Mouse (Mus musculus) midbrain, embryonic 16.5 days (tissue): ENCODE results near the gene Olfr1375. TPM values are rescaled to one million over a fixed set of nuclear protein-coding genes. Genes with fewer than 3 reads are reported as not detected.

Source experiments
- ATAC-seq: fragments of 200-750 bp; cut with Nextera tagmentation; 2 replicates; pipeline ENCODE4 v1.8.0; 2017; ENCODE audit warnings: moderate TSS enrichment
- H3K27ac ChIP-seq: fragments of 300-500 bp; sonication (generic); 2 replicates; pipeline ENCODE4 v1.5.1; 2014; ENCODE audit warnings: mild to moderate bottlenecking, low read length, mixed read lengths
- H3K27me3 ChIP-seq: fragments of 300-500 bp; sonication (generic); 2 replicates; pipeline ENCODE4 v1.6.1; 2014; ENCODE audit warnings: low read depth, low read length, mixed read lengths; ENCODE audit not compliant: control insufficient read depth, insufficient read depth
- H3K36me3 ChIP-seq: fragments of 300-500 bp; sonication (generic); 2 replicates; pipeline ENCODE4 v1.6.1; 2014; ENCODE audit warnings: mild to moderate bottlenecking, low read length, moderate library complexity, mixed read lengths; ENCODE audit not compliant: control insufficient read depth, insufficient read depth
- H3K4me1 ChIP-seq: fragments of 300-500 bp; sonication (generic); 2 replicates; pipeline ENCODE4 v1.6.1; 2014; ENCODE audit warnings: mild to moderate bottlenecking, low read length, mixed read lengths; ENCODE audit not compliant: control insufficient read depth, insufficient read depth
- H3K4me2 ChIP-seq: fragments of 300-500 bp; sonication (generic); 2 replicates; pipeline ENCODE4 v1.6.1; 2014; ENCODE audit warnings: mild to moderate bottlenecking, low read length, mixed read lengths
- H3K4me3 ChIP-seq: fragments of 300-500 bp; sonication (generic); 2 replicates; pipeline ENCODE4 v1.5.1; 2014; ENCODE audit warnings: low read depth, mild to moderate bottlenecking, low read length, moderate library complexity, mixed read lengths
- H3K9ac ChIP-seq: fragments of 300-500 bp; sonication (generic); 2 replicates; pipeline ENCODE4 v1.6.1; 2014; ENCODE audit warnings: low read depth, low read length, mixed read lengths
- H3K9me3 ChIP-seq: fragments of 300-500 bp; sonication (generic); replicated peaks from 2 replicates; pipeline ENCODE4 v1.6.1; 2014; ENCODE audit warnings: mild to moderate bottlenecking, low read length, mixed read lengths; ENCODE audit not compliant: control insufficient read depth, poor library complexity, severe bottlenecking
- WGBS: fragments of 180-500 bp; shearing (Covaris S2); extraction: QIAGEN DNeasy Blood & Tissue Kit; methylation state at CpG from one replicate; pipeline ENCODE4 v1.1.7; 2014; 5-methylcytosine and 5-hydroxymethylcytosine counted together
- polyA plus RNA-seq: library from polyadenylated mRNA; unstranded; fragments of >200 nt; fragmentation: Nextera tagmentation; extraction: Ambion mirVana; gene quantifications from 2 replicates; pipeline ENCODE4 v1.2.1, GENCODE M21; 2015

Olfr1375 gene
- polyA plus RNA-seq, 1 experiment from 2014 or later = not detected

DNA sequence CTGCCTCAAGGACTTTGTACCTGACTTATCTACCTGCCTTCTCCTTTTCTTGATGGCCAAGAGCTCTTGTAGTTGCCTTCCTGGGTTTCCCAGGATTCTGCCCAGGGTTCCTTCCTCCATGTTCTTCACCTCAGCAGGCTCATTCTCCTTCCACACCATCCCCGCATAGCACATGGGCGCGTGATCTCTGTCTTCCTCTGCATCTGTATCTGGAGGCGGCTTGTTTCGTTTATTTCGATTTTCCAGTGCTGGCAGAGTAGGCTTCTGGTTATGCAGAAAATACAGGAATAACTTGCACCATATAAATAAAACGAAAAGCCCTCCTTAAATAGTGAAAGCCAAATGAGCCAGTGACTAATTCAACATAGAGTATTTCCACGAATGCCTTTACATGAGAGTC is 15.9 kb downstream of the Olfr1375 start:
- H3K9ac ChIP-seq = no peak overlapping the region
- no peak for ATAC-seq
- H3K27ac ChIP-seq = no peak overlapping the region
- no peak overlapping the region for H3K4me2 ChIP-seq
- H3K4me3 ChIP-seq = no peak overlapping the region
- no peaks in the 10 kb centered on the region for H3K9me3 ChIP-seq
- no peaks in the 10 kb centered on the region for H3K27me3 ChIP-seq
- WGBS = 96% methylated on average over 8 of the region's 8 CpGs
- H3K36me3 ChIP-seq = peaks cover 44% of the 10 kb centered on the region
- peaks cover 10% of the 10 kb centered on the region for H3K4me1 ChIP-seq

DNA sequence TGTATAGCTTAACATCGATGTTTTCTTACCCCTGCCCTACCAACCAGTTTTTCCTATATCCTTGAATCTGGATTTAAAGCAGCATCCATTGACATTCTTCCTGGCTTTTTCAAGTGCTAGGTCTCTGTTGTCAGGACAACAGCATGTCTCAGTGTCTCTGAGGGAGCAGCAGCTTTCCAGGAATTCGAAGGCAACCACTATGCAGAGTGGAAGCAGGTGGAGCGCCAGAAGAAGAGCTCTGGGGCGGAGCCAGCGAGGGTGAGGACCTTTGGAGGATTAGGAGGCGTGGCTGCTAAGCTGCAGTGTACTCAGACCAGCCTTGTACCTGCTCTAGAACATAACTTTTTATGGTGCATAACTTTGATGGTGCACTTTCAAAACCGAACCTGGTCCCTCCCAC is 36.6 kb downstream of the Olfr1375 start:
- H3K27ac ChIP-seq = no peak overlapping the region
- H3K4me3 ChIP-seq = no peak overlapping the region
- peak; percentile 25; the same call in 1 of the 2 replicates for ATAC-seq
- H3K9me3 ChIP-seq = no peaks in the 10 kb centered on the region
- no peaks in the 10 kb centered on the region for H3K4me1 ChIP-seq
- 47% methylated on average over 7 of the region's 7 CpGs for WGBS
- H3K9ac ChIP-seq = no peak overlapping the region
- H3K36me3 ChIP-seq = no peaks in the 10 kb centered on the region
- no peak overlapping the region for H3K4me2 ChIP-seq
- H3K27me3 ChIP-seq = no peaks in the 10 kb centered on the region

DNA sequence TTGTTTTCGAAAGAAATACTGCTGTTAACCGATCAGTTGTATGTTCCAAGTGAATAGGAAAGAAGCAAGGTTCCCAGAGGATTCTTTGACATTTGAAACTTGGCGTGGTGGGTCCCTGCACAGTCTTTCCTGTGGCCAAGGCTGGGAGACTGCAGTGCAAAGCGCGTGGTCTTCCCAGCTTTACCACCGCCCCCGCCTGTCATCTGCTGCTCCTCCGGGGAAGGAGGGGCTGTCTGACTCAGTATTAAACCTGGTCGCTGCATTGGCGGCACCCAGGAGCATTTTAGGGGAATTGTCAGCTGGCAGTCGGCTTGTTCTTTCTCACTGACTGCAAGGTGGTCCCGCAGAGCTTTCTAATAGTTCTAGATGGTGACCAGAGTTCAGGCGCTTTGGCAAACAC is 37.4 kb downstream of the Olfr1375 start:
- 0 out of 2 replicates have a peak overlapping the region, but pooled peaks have one; percentile 10 for H3K9ac ChIP-seq
- H3K4me1 ChIP-seq = no peaks in the 10 kb centered on the region
- WGBS = 66% methylated on average over 13 of the region's 13 CpGs
- no peak overlapping the region for H3K4me2 ChIP-seq
- no peak for ATAC-seq
- H3K27me3 ChIP-seq = no peaks in the 10 kb centered on the region
- no peaks in the 10 kb centered on the region for H3K36me3 ChIP-seq
- no peak overlapping the region for H3K27ac ChIP-seq
- H3K9me3 ChIP-seq = no peaks in the 10 kb centered on the region
- H3K4me3 ChIP-seq = no peak overlapping the region

Other genes with a start within 250 kb of the Olfr1375 start
- 63.5 TPM in 2 replicates for gene Zfp354c, start 220.4 kb upstream of the Olfr1375 start, polyA plus RNA-seq
- 2.1 and 2.3 TPM in 2 replicates for gene Zfp879, start 206.6 kb upstream of the Olfr1375 start, polyA plus RNA-seq
- not detected in 2 replicates for gene Grm6, start 197.4 kb upstream of the Olfr1375 start, polyA plus RNA-seq
- gene Zfp454, start 160.5 kb upstream of the Olfr1375 start, polyA plus RNA-seq = 12.7 and 14.0 TPM in 2 replicates
- 52.5 and 56.4 TPM in 2 replicates for gene Zfp2, start 131.9 kb upstream of the Olfr1375 start, polyA plus RNA-seq
- 4.9 and 6.1 TPM in 2 replicates for gene Zfp354b, start 116.5 kb upstream of the Olfr1375 start, polyA plus RNA-seq
- not detected in 2 replicates for gene 4933414I15Rik, start 104.3 kb upstream of the Olfr1375 start, polyA plus RNA-seq
- not detected in 2 replicates for gene Prop1, start 94.3 kb upstream of the Olfr1375 start, polyA plus RNA-seq
- not detected in 2 replicates for gene Olfr1378, start 81.6 kb upstream of the Olfr1375 start, polyA plus RNA-seq
- gene Olfr1377, start 66.1 kb upstream of the Olfr1375 start, polyA plus RNA-seq = not detected in 2 replicates
- not detected in 2 replicates for gene Olfr51, start 44.5 kb upstream of the Olfr1375 start, polyA plus RNA-seq
- gene Olfr54, start 33.9 kb upstream of the Olfr1375 start, polyA plus RNA-seq = not detected in 2 replicates
- gene Zfp354a, start 11.1 kb downstream of the Olfr1375 start, polyA plus RNA-seq = 14.7 and 16.3 TPM in 2 replicates
- not detected in 2 replicates for gene Gm12569, start 172.4 kb downstream of the Olfr1375 start, polyA plus RNA-seq
- gene Clk4, start 213.6 kb downstream of the Olfr1375 start, polyA plus RNA-seq = 137 and 160 TPM in 2 replicates
- gene BC049762, start 214.9 kb downstream of the Olfr1375 start, polyA plus RNA-seq = 0.34 and 0.48 TPM in 2 replicates
- 3.0 and 4.1 TPM in 2 replicates for gene Col23a1, start 241.8 kb downstream of the Olfr1375 start, polyA plus RNA-seq